Mouse (Mus musculus): ENCODE data around the gene Arhgap15. TPM values are rescaled to one million over a fixed set of nuclear protein-coding genes. Genes with fewer than 3 reads are reported as not detected.
A peak's percentile ranks its signal among the peaks of the same experiment; 100 is the strongest.

Gene Arhgap15
- polyA plus RNA-seq, 1 experiment from 2014 or later = 0.35 TPM

- no peak overlapping the region for H3K4me2 ChIP-seq (ENCODE audit: low read depth, low read length)
- no peak overlapping the region for H3K27ac ChIP-seq (replicated peaks; ENCODE audit: low read depth, low read length)
- no peak overlapping the region for H3K4me3 ChIP-seq (ENCODE audit: low read depth, low read length)
- no peak for DNase-seq (ENCODE audit: low spot score)
- H3K27me3 ChIP-seq (ENCODE audit: control insufficient read depth, insufficient read depth, low read length) = no peaks in the 10 kb centered on the region
- H3K9ac ChIP-seq (replicated peaks; ENCODE audit: low read length) = no peak overlapping the region
- no peak for ATAC-seq (replicated peaks; ENCODE audit: insufficient number of reproducible peaks, low FRiP score, low TSS enrichment, low read depth)
- no peaks in the 10 kb centered on the region for H3K9me3 ChIP-seq (replicated peaks; ENCODE audit: control insufficient read depth, low read length)
- no peaks in the 10 kb centered on the region for H3K4me1 ChIP-seq (ENCODE audit: control insufficient read depth, insufficient read depth, low read length)
- H3K36me3 ChIP-seq (replicated peaks; ENCODE audit: control insufficient read depth, insufficient read depth, low read depth, low read length) = no peaks in the 10 kb centered on the region
- WGBS = 79% methylated on average over 9 of the region's 9 CpGs
Measured at GRCm38 (mm10) chr2:44112990-44113798, 364.6 kb downstream of the Arhgap15 start.

DNA sequence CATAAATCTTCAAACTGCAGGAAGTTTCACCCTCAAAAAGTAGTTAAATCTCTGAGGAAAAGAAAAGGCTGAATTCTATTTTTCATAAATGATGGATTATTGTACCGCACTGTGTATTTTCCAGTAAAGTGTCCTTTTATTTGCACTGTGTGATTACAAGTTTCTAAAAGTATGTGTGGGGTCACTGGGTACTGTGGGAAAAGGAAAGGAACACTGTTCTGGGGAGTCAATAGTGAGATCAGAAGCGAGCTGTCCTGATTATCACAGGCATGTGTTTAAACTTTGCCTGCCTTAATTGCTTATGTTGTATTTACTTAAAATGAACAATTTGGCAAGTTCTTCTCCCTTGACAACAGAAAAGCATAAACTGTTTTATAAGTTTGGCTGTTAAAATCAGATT, 365.7 kb downstream of the Arhgap15 start:
- 70% methylated on average over 2 of the region's 2 CpGs for WGBS
- H3K27me3 ChIP-seq (ENCODE audit: control insufficient read depth, insufficient read depth, low read length) = no peaks in the 10 kb centered on the region
- no peak for DNase-seq (ENCODE audit: low spot score)

GRCm38 (mm10) chr2:44121162-44121561, 372.5 kb downstream of the Arhgap15 start:
- no peak overlapping the region for H3K4me2 ChIP-seq (ENCODE audit: low read depth, low read length)
- H3K9ac ChIP-seq (replicated peaks; ENCODE audit: low read length) = no peak overlapping the region
- no peak overlapping the region for H3K4me3 ChIP-seq (ENCODE audit: low read depth, low read length)
- H3K4me1 ChIP-seq (ENCODE audit: control insufficient read depth, insufficient read depth, low read length) = no peaks in the 10 kb centered on the region
- DNase-seq (ENCODE audit: low spot score) (no peak), ATAC-seq (replicated peaks; ENCODE audit: insufficient number of reproducible peaks, low FRiP score, low TSS enrichment, low read depth) (no peak)
- no peak overlapping the region for H3K27ac ChIP-seq (replicated peaks; ENCODE audit: low read depth, low read length)
- no peaks in the 10 kb centered on the region for H3K27me3 ChIP-seq (ENCODE audit: control insufficient read depth, insufficient read depth, low read length)
- H3K36me3 ChIP-seq (replicated peaks; ENCODE audit: control insufficient read depth, insufficient read depth, low read depth, low read length) = no peaks in the 10 kb centered on the region
- WGBS = 85% methylated on average over 5 of the region's 5 CpGs
- no peaks in the 10 kb centered on the region for H3K9me3 ChIP-seq (replicated peaks; ENCODE audit: control insufficient read depth, low read length)

More for the DNA sequence above, 365.7 kb downstream of the Arhgap15 start:
- no peak for ATAC-seq (replicated peaks; ENCODE audit: insufficient number of reproducible peaks, low FRiP score, low TSS enrichment, low read depth)
- Histone ChIP-seq H3K4me2 (ENCODE audit: low read depth, low read length) (no peak overlapping the region), H3K4me1 (ENCODE audit: control insufficient read depth, insufficient read depth, low read length) (no peaks in the 10 kb centered on the region), H3K4me3 (ENCODE audit: low read depth, low read length) (no peak overlapping the region), H3K9me3 (replicated peaks; ENCODE audit: control insufficient read depth, low read length) (no peaks in the 10 kb centered on the region), H3K36me3 (replicated peaks; ENCODE audit: control insufficient read depth, insufficient read depth, low read depth, low read length) (no peaks in the 10 kb centered on the region), H3K27ac (replicated peaks; ENCODE audit: low read depth, low read length) (no peak overlapping the region), H3K9ac (replicated peaks; ENCODE audit: low read length) (no peak overlapping the region)

DNA sequence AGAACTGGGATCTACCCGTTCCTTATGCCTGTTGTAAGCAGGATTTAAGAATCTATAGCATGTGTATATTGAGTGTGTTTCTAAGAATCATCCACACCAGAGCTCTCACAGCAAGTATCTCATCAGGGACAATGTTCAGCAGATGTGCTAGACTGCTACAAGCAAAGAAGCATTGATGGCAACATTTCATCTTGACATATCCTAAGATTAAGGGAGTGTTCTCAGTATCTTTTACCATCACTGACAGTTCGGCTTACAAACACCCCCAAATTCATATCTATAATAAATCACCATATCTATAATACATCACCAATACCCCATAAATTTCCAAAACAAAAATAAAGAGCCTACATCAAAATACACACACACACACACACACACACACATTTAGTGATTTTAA, 374.6 kb downstream of the Arhgap15 start:
- Histone ChIP-seq H3K9ac (replicated peaks; ENCODE audit: low read length) (no peak overlapping the region), H3K4me1 (ENCODE audit: control insufficient read depth, insufficient read depth, low read length) (no peaks in the 10 kb centered on the region), H3K9me3 (replicated peaks; ENCODE audit: control insufficient read depth, low read length) (no peaks in the 10 kb centered on the region), H3K27me3 (ENCODE audit: control insufficient read depth, insufficient read depth, low read length) (no peaks in the 10 kb centered on the region), H3K4me2 (ENCODE audit: low read depth, low read length) (no peak overlapping the region), H3K4me3 (ENCODE audit: low read depth, low read length) (no peak overlapping the region), H3K27ac (replicated peaks; ENCODE audit: low read depth, low read length) (no peak overlapping the region), H3K36me3 (replicated peaks; ENCODE audit: control insufficient read depth, insufficient read depth, low read depth, low read length) (no peaks in the 10 kb centered on the region)
- DNase-seq (ENCODE audit: low spot score) (no peak), ATAC-seq (replicated peaks; ENCODE audit: insufficient number of reproducible peaks, low FRiP score, low TSS enrichment, low read depth) (no peak)
- WGBS = 88% methylated on average over 2 of the region's 2 CpGs

GRCm38 (mm10) chr2:44124093-44124492, 375.5 kb downstream of the Arhgap15 start:
- Histone ChIP-seq H3K36me3 (replicated peaks; ENCODE audit: control insufficient read depth, insufficient read depth, low read depth, low read length) (no peaks in the 10 kb centered on the region), H3K4me1 (ENCODE audit: control insufficient read depth, insufficient read depth, low read length) (no peaks in the 10 kb centered on the region), H3K9me3 (replicated peaks; ENCODE audit: control insufficient read depth, low read length) (no peaks in the 10 kb centered on the region), H3K9ac (replicated peaks; ENCODE audit: low read length) (no peak overlapping the region), H3K4me3 (ENCODE audit: low read depth, low read length) (no peak overlapping the region), H3K27me3 (ENCODE audit: control insufficient read depth, insufficient read depth, low read length) (no peaks in the 10 kb centered on the region), H3K4me2 (ENCODE audit: low read depth, low read length) (no peak overlapping the region), H3K27ac (replicated peaks; ENCODE audit: low read depth, low read length) (no peak overlapping the region)
- WGBS = 59% methylated on average over 3 of the region's 3 CpGs
- peak; percentile 12 for DNase-seq (ENCODE audit: low spot score)
- ATAC-seq (replicated peaks; ENCODE audit: insufficient number of reproducible peaks, low FRiP score, low TSS enrichment, low read depth) = no peak

- 56% methylated on average over 3 of the region's 3 CpGs for WGBS
- Histone ChIP-seq H3K27ac (replicated peaks; ENCODE audit: low read depth, low read length) (no peak overlapping the region), H3K27me3 (ENCODE audit: control insufficient read depth, insufficient read depth, low read length) (no peaks in the 10 kb centered on the region), H3K36me3 (replicated peaks; ENCODE audit: control insufficient read depth, insufficient read depth, low read depth, low read length) (no peaks in the 10 kb centered on the region), H3K4me1 (ENCODE audit: control insufficient read depth, insufficient read depth, low read length) (no peaks in the 10 kb centered on the region), H3K4me3 (ENCODE audit: low read depth, low read length) (no peak overlapping the region), H3K9me3 (replicated peaks; ENCODE audit: control insufficient read depth, low read length) (no peaks in the 10 kb centered on the region), H3K4me2 (ENCODE audit: low read depth, low read length) (no peak overlapping the region), H3K9ac (replicated peaks; ENCODE audit: low read length) (no peak overlapping the region)
- ATAC-seq (replicated peaks; ENCODE audit: insufficient number of reproducible peaks, low FRiP score, low TSS enrichment, low read depth) (no peak), DNase-seq (ENCODE audit: low spot score) (peak; percentile 20)
Measured at GRCm38 (mm10) chr2:44124683-44125082, 376.1 kb downstream of the Arhgap15 start.

- 87% methylated on average over 1 of the region's 1 CpGs for WGBS
- no peak for ATAC-seq (replicated peaks; ENCODE audit: insufficient number of reproducible peaks, low FRiP score, low TSS enrichment, low read depth)
Measured at GRCm38 (mm10) chr2:44126044-44126695, 377.5 kb downstream of the Arhgap15 start.

GRCm38 (mm10) chr2:44129533-44129932, 380.9 kb downstream of the Arhgap15 start:
- 73% methylated on average over 3 of the region's 3 CpGs for WGBS
- ATAC-seq (replicated peaks; ENCODE audit: insufficient number of reproducible peaks, low FRiP score, low TSS enrichment, low read depth) = no peak
- H3K27ac ChIP-seq (replicated peaks; ENCODE audit: low read depth, low read length) = no peak overlapping the region

More at GRCm38 (mm10) chr2:44126044-44126695, 377.5 kb downstream of the Arhgap15 start:
- no peaks in the 10 kb centered on the region for H3K27me3 ChIP-seq (ENCODE audit: control insufficient read depth, insufficient read depth, low read length)
- H3K27ac ChIP-seq (replicated peaks; ENCODE audit: low read depth, low read length) = no peak overlapping the region
- no peaks in the 10 kb centered on the region for H3K36me3 ChIP-seq (replicated peaks; ENCODE audit: control insufficient read depth, insufficient read depth, low read depth, low read length)
- DNase-seq (ENCODE audit: low spot score) = no peak
- H3K4me1 ChIP-seq (ENCODE audit: control insufficient read depth, insufficient read depth, low read length) = no peaks in the 10 kb centered on the region
- no peaks in the 10 kb centered on the region for H3K9me3 ChIP-seq (replicated peaks; ENCODE audit: control insufficient read depth, low read length)
- H3K9ac ChIP-seq (replicated peaks; ENCODE audit: low read length) = no peak overlapping the region
- H3K4me3 ChIP-seq (ENCODE audit: low read depth, low read length) = no peak overlapping the region
- no peak overlapping the region for H3K4me2 ChIP-seq (ENCODE audit: low read depth, low read length)

More at GRCm38 (mm10) chr2:44129533-44129932, 380.9 kb downstream of the Arhgap15 start:
- Histone ChIP-seq H3K4me2 (ENCODE audit: low read depth, low read length) (no peak overlapping the region), H3K9ac (replicated peaks; ENCODE audit: low read length) (no peak overlapping the region), H3K4me3 (ENCODE audit: low read depth, low read length) (no peak overlapping the region), H3K36me3 (replicated peaks; ENCODE audit: control insufficient read depth, insufficient read depth, low read depth, low read length) (no peaks in the 10 kb centered on the region), H3K9me3 (replicated peaks; ENCODE audit: control insufficient read depth, low read length) (no peaks in the 10 kb centered on the region), H3K4me1 (ENCODE audit: control insufficient read depth, insufficient read depth, low read length) (no peaks in the 10 kb centered on the region), H3K27me3 (ENCODE audit: control insufficient read depth, insufficient read depth, low read length) (no peaks in the 10 kb centered on the region)
- DNase-seq (ENCODE audit: low spot score) = no peak
